Mouse (Mus musculus) natural killer cell, adult 2 months (primary cell): ENCODE measurements around the gene 5830473C10Rik.

Experiments used
- DNase-seq, 2 experiments: peaks; one replicate each; pipeline ENCODE4 v3.0.0; 2022; ENCODE audit warnings: low spot score in 2 of 2

The 5830473C10Rik gene

DNA sequence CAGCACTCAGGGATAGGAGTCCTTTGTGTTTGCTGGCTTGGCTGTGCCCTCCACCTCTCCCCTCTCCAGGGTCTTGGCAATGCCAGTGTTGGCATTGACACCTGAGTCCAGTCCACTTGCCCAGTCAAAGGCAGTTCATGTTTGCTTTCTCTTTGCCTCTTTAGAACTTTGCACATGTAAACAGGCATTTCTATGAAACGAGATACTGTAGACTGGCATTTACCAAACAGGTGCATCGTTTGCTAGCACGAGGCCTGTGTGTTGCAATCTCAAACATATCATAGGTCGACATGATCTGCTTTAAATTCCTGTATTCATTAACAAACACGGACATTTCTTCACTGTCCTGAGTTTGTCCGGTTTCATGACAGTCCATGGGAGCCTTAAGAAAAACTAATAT lies at the start of gene 5830473C10Rik:
Gene 5830473C10Rik (plus strand): TSS at position 365 of the 400 bp plus-strand sequence.
- no peak for DNase-seq

DNA sequence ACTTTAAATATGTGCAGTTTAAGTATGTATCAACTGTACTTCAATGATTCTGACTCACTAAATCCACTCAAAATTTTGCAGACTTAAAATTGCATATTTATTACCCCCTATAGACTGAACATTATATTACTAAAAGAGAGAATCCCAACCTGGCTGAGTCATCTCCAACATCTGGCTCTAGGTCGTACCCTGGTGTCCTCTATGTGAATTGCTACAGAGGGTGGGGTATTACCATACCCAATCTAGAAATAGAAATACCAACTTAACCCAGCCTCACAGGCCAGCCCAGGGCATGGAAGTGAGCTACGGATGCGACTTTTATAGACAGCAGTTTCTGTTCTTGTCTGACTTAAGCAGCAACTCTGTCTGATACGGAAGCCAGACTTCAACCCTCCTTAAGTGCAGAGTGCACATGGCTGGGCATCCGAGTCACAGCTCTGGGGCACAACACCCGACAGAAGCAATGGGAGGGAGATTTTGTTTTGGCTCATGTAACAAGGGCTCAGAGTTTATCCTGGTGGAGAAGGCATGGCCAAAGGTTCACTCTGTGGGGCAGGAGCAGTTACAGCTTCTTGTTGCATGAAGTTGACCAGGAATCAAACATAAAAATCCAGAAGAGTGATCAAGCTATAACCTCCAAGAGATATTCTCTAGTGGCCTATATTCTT lies 48.5 kb upstream of the 5830473C10Rik start:
- DNase-seq, result no peak

DNA sequence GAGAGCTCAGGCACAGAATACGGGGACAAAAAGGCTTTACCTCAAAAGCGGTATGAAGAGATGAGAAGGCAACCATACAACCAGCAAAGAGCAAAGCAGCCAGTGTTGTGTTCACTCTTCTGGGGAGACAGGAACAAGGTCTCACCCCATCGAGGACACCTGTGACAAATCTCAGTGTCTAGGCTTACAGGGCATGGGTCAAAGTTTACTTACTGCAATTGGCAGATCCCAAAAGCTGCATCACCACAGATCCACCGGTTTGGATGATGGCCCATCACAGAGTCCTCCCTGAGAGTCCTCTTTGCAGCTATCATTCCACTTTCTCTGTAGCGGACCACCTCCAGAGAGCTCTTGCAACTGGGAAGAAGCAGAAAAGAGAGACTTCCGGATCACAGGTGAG lies 45.3 kb upstream of the 5830473C10Rik start:
- DNase-seq, result no peak

DNA sequence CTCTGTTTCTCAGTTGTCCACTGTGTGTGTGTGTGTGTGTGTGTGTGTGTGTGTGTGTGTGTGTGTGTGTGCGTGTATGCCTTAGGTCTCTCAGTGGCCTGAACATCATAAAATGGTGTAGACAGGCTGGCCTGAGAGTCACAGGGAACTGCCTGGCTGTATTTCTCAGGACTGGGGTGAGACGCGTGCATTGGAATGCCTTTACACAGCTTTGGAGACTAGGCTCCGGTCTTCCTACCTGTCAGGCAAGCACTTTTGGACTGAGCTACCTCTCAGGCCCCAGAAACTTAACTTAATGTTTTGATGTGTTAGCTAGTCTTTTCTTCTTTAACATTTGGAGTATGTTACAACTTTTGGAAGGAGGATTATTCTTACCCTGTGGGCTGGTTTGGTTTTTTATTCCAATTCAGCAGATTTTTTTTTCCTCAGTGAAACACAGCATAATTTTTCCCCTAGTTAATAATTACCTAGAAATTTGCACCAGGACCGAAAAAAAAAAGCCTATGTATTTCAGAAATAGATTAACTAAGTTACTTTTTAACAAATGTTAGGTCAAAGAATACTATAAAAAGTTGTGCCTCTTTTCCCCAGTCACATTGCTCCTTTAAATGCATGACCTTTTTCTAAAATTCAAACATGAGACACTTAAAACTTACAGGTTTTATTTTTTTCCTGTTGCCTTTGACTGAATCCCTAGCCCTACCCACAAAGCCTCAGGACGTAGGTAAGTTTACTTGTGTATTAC lies 42.4 kb upstream of the 5830473C10Rik start, which contains the start of gene Afm:
Gene Afm (plus strand): TSS at position 577 of the 745 bp plus-strand sequence.
- no peak for DNase-seq

DNA sequence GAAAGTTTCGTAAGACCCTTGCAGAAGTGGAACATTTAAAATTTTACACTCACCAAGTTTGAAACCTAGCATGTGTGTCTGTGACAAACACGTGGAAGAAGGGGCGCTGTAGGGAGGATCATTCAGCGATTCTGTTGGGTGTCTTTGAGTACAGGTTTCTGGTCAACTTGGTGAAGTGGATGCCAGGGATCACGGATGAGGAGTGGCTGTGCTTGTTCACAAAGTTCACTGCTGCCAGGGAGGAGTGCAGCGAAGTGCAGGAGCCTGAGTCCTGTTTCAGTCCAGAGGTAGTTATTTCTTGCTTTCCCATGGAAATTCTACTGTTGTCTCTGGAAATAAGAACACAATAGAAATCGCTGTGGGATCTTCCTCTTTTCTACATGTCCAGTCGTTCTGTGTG lies 9.7 kb upstream of the 5830473C10Rik start:
- no peak for DNase-seq

DNA sequence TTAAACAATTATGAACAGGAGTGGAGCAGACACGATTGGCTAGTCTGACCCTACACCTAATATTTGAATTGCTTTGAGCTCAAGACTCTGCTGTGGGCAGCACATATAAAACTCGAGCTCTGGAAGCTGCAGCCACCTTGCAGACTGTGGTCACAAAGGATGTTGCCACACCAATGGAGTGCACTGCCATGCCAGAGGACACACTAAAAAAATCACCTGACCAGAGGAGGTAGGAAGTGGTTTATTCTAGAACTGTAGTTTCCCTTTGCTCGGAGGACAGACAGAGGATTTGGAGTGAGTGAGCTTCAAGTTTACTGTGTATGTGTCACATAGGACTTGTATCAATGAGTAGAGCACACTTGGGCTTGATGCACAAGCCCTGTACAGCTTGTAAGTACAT lies 4.9 kb upstream of the 5830473C10Rik start:
- no peak for DNase-seq

DNA sequence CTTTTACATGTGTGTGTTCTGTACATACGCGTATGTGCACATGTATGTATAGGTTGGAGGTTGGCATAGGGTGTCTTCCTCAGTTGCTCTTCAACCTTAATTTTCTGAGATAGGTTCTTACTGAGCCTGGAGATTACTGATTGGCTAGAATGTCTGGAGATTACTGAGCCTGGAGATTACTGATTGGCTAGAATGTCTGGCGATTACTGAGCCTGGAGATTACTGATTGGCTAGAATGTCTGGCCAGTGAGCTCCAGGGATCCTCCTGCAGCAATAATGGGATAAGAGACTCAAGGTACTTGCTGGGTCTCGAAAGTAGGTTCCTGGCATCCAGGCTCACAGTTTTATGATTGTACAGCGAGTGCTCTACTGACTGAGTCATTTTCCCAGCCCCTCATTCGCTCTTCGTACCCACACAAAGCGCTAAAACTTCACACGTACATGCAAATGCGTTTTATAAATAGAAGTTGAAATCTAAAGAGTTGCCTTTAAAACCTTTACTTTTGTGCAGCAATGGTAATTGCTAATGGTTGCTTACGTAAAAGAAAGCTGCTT lies 891 bp downstream of the 5830473C10Rik start:
- DNase-seq, result no peak

DNA sequence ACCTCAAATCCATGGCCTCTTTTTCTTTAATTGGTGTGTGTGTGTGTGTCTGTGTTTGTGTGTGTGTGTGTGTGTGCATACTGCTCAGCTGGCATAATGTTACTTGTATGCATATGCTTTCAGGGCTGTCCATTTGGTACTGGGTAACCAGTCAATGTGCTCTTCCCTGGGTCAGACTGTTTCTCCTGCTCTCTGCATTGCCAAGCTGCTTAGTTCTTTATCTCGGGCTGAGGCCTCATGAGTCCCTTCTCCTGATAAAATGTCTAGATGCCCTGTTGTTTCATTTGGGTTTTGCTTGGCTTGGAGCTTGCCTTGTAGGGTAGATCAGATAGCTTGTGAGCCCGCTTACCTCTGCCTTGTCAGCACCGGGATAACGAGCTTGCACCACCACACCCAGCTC lies 2.0 kb downstream of the 5830473C10Rik start:
- DNase-seq, result no peak

DNA sequence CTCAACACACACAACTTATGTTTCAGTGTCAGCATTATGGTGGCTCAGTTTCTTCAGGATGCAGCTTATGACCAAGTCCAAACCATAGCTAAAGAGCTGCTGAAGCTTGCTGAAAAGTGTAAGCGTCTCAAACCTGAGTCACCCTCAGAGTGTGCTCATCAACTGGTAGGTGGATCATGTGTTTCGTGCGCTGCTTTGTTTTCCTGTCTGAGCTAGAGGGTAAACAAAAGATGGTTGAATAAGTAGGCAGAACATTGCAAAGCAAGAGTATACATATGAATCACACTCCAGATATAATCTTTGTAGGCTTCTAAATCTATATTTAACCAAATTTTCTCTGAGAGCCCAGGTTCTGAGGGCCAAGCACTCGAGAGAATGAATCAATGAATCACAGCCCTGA lies 3.3 kb downstream of the 5830473C10Rik start:
- no peak for DNase-seq

DNA sequence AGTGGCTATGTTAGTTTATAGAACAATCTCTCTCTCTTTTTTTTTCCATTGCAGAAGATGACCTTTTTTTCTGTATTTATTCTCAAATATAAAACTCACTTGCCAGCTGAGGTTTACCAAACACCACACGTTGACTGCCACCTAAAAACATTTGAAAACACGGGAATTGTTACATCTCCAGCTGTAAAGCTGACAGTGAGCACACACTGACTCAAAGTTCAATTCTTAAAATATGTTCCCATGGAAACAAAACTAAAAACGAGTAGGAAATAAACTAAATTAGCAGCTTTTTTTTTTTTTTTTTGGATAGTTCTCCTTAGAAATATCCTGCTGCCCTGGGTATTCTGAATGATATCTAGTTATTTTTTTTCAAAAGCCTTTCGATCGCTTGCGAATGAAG lies 4.3 kb downstream of the 5830473C10Rik start:
- DNase-seq, result no peak

DNA sequence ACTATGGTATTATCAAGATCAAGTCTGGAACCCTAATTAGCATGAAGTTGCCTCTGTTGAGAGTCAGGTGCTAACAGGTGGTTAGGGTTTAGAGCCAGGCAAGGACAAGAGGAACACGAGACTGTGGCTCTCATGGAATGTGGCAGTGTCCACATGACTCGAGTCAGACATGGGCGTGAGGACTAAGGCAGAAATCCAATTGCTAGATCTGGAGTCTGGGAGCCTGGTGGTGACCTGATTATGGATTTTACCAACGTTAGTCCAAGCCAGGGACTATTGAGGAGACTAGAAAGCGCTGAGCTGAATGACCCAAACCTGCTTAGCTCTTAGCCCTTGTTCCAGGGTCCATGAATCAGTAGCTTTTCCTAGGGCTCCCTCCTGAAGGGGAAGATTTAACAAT lies 6.9 kb downstream of the 5830473C10Rik start:
- DNase-seq, result no peak

DNA sequence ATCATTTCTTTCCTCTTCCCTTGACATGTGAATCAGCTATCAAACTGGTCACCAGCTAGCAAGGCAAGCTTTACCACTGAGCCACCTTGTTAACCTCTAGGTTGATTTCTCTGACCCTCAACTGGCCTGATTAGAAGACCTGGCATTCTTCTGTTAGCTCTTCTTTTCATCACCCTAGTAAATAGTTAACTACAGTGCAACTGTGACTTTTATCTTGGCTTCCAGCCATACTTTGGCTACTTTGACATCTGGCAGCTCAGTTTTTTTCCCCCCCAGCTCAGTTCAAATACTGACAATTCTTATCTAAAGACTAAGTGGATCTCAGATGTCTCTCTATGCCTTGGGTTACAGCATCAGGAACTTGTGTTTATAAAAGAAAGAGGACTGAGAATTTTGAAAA lies 7.4 kb downstream of the 5830473C10Rik start:
- DNase-seq, result no peak

DNA sequence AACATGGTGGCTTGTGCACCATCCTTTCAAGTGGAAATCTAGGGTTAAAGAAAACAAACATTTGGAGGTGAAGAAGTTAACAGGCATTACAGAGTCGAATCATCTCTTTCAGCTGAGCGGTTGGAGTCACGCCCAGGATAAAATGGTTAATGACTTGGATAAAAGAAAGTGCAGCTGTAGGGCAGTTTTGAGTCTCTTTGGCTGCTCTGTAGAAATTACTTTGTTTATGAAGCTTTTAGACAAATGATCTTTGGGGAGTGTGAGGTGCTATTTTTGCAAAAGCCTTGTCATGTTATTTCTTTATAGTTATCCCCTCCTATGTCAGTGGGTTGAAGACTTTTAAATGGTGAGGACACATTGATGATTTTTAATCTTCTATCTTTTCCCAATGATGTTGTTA lies 10.3 kb downstream of the 5830473C10Rik start:
- no peak for DNase-seq

DNA sequence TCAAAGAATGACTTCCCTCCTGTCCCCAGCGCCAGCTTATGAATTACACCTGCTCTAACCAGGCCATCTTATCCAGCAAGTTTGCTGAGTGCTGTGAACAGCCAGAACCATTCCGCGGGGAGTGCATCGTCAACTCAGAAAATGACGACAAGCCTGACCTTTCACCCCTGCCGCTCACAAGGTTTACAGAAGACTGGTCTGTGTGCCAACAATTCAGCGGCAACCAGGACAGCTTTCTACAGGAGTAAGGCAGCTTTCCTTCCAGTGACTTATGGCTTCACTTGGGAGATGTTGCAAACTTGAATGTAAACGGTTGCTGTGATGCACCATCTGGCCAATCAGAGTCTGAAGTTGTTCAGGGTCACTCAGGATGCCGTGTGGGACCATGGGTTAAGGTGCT lies 16.8 kb downstream of the 5830473C10Rik start:
- DNase-seq, result no peak

DNA sequence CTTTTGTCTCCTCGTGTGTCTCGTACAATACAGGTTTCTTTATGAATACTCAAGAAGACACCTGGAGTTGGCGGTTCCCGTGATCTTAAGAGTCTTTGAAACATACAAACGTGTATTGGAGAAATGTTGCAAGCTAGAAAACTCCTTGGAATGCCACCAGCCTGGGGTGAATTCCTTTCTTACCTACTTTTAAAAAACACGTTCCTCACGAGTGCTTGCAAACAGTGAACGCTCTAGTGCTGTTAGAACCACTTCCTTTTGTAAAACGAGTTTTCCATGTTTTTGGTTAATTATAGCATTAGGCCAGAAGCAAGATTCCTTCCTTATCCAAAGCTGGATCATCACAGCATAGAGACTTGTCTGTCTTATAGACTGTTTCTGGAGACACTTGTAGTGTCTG lies 18.6 kb downstream of the 5830473C10Rik start:
- DNase-seq, result no peak

DNA sequence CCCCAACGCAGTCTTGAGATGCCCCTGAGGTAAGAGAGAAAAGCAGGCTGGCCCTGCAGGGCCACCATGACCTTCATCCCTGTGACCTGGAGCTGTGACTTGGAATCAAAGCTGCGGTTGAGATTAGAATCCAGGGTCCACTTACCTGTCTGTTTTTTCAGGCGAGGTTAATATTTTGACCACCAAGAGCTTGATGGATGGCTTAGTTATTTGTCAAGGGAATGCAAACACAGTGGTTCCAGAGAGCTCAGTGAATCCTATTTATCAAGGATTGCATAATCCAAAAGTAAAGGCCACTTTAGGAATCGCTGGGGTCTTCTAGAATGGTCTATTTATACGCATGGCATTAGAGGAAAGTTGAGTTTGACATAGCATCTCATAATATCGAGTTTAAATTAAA lies 21.3 kb downstream of the 5830473C10Rik start:
- no peak for DNase-seq

DNA sequence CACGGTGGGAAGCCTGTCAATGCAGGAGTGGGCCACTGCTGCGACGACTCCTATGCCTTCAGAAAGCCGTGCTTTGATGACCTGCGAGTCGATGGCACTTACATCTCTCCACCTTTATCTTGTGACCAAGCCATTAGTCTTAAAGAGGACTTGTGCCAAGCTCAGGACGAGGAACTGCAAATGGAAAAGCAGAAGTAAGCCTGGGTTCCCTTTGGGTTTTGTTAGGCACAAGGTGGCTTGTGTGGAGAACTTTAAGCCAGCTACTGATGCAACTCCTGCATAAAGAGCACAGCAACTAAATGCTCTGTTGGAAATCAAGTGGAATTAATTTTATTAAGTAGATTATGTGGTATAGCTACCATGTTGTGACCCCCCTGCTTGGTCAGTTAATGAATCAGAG lies 23.9 kb downstream of the 5830473C10Rik start:
- no peak for DNase-seq

DNA sequence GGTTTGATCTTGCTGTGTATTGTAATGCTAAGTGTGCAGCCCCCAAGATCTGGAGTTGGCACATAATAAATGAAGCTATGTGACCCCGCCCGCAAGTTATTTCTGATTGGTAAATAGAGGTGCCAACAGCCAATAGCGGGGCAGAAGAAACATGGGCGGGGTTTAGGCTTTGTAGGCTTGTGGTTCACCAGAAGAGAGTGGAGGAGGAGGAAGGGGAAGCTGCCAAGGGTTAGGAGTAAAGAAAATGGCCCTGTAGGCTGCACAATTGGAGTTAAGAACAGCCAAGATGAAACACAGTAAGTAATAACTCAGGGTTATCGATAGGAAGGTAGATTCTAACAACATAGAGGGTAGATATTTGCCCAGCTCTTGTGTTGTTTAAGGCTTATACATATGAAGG lies 25.6 kb downstream of the 5830473C10Rik start:
- DNase-seq, result no peak

DNA sequence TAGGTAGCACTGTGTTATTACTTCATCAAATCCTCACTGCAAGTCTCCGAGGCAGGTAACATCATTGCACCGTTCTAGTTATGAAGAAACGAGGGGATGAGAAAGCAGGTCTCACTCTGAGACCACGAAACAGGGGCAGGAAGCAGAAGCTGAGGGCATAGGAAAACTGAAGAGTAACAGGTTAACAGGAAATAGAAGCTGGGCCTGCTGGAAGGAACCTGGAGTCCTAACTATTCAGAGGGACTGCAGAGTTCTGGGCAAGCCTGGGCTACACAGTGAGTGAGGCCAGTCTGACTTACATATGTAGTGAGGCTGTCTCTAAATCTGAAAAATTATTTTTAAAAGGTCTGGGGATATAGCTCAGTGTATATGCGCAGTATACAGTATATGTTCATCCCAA lies 27.2 kb downstream of the 5830473C10Rik start:
- no peak for DNase-seq

DNA sequence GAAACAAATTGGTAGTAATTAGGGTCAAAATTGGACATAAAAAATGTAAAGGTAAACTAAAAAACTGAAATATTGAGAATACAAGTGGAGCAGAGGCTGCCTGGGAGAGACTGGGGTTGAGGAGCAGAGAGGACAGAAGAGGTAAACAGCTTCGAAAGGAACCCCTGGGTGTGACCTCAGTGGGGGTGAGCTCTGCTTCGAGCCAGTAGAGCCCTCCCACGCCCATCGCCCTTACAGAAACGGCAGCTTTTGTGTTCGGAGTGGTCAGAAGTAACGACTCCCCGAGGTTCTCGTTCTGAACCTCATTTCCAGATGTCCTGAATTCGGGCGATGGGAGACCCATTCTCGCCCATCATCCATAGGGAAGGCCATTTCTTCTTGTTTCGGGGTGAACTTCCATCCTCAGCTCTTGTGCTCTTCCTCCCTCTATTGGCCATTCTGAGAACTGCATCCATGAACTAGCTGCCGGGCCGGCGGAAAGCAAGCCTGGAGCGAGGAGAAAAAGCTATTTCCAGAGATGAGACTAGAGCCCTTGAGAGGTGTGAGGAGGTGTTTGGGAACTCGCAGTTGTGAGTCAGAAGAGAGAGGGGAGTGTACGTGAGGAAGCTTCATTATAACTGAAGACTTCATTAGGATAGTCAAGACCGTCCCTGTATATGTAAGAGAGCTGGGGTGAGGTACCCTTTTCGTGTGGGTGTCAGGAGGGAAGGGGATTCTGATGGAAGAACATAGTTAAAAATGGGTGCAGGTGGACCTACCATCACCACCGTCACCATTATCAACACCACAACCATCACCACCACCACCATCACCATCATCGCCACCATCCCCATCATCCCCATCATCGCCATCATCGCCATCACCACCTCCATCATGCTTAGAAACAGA lies 28.0 kb downstream of the 5830473C10Rik start:
- peak; percentile 35 to 46 for DNase-seq

DNA sequence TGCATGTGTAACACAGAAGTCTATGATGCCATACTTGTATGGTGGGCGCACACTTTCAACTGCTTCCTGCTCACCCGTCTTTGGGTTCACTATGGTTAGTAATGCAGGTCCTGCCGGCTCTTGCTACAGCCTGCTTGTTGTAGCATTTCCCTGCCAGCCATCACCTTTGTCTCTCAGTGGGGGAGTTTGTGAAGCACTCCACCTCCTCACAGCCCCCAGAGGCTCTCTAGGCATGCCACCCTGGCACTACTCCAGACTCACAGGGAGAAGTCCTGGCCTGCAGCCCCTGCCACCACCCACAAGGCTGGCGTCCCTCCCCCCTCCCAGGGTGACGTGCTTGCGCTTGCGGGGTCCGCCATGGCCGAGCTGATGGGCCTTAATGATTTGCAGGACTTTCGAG lies 29.8 kb downstream of the 5830473C10Rik start:
- no peak for DNase-seq

DNA sequence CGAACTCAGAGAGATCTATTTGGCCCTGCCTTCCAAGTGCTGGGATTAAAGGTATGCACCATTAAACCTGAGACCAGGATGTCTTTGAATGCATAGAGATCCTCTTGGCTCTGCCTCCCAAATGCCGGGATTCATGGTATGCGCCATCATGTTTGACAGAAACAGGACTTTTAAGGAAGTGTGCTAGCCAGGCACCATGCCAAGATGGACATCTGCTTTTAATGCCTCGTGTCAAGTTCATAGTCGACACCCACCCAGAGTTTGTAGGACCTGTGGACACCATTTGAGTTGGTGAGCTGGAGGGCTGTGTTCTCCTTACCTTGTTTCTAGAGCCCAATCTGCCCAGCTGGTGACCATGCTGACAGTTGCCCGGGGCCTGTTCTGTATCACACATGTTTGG lies 31.0 kb downstream of the 5830473C10Rik start:
- no peak for DNase-seq
